Mouse (Mus musculus): Measurements from ENCODE around the gene Slc35b2. TPM values are rescaled to one million over a fixed set of nuclear protein-coding genes. Genes with fewer than 3 reads are reported as not detected.

Gene Slc35b2
- polyA plus RNA-seq, 1 experiment = 105 TPM

DNA sequence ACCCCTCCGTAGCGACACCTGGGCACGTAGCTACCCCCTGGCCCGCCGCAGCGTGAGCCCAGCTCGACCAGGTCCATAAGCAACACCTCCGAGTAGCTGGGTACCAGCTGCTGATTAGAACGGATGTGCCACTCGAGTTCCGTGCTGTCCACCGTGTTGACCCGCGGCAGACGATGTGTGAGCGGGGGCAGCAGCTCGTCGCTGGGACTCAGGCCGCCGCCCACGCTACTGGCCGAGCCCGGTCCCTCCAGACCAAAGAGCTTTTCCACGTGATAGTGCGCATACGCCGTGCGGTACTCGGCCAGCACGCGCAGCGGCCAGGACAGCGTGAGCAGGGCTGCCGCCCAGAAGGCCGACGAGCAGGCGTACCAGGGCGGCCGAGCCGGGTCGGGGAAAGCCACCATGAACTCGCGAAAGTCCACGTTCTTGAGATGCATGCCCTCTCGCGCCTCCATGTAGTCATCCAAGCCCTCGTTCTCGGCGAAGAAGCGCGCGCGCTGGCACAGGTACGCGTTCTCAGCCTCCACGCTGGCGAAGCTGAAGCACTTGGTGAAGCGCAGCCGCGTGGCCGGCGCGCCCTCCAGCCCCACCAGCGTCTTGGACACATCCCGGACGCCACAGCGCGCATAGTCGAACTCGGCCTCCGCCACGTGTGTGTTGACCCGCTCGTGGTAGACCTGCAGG, 18.3 kb upstream of the Slc35b2 start:
- DNase-seq (ENCODE audit: low read depth) = no peak

DNA sequence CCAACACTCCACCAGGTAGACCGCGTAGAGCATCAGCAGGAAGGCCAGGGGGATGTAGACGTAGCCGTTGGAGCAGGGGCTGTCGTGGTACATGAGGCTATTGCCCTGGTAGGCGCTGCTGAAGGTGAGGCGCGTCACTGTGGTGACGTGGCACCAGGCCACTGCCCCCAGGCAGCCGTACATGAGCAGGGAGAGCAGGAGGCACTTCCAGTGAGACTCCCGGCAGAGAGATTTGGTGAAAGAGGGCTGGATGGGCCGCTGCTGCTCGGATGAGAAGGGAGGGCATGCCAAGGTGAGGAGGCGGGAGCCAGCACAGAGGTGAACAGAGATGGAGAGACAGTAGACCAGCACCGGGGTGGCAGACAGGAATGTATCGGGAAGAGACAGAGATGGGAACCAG, 16.7 kb upstream of the Slc35b2 start:
- DNase-seq (ENCODE audit: low read depth) = no peak

DNA sequence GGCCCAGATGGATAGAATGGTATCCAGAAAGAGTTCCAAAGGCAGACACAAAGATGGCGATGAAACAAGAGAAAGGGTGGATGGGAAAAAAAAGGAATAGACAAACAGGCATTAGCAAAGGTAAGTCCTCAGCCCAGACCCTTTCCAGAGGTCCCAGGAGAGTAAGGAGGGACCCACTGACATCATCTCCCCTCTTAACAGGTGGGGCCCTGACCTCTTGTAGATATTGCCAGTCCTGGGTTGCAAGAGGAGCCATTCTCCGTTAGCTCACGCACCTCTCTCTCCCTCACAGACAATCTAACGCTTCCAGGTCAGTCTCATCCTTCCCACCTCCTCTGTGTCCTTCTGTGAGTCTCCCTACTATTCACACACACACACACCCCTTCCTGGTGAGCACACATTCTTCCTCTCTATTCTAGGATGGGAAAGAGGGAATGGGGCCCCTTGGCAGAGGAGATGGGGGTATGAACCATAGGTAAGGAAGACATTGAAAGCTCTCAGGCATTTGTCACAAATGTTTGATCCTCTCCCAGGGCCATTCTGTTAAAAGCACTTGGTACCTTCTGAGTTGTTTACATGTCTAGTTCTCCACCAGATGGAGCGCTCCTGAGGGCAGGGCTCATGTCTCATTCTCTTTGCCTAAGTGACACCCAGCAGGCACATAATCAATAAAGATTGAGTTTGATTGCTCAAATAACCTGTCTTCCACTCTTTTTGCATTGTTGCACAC, 16.0 kb upstream of the Slc35b2 start:
- no peak for DNase-seq (ENCODE audit: low read depth)

DNA sequence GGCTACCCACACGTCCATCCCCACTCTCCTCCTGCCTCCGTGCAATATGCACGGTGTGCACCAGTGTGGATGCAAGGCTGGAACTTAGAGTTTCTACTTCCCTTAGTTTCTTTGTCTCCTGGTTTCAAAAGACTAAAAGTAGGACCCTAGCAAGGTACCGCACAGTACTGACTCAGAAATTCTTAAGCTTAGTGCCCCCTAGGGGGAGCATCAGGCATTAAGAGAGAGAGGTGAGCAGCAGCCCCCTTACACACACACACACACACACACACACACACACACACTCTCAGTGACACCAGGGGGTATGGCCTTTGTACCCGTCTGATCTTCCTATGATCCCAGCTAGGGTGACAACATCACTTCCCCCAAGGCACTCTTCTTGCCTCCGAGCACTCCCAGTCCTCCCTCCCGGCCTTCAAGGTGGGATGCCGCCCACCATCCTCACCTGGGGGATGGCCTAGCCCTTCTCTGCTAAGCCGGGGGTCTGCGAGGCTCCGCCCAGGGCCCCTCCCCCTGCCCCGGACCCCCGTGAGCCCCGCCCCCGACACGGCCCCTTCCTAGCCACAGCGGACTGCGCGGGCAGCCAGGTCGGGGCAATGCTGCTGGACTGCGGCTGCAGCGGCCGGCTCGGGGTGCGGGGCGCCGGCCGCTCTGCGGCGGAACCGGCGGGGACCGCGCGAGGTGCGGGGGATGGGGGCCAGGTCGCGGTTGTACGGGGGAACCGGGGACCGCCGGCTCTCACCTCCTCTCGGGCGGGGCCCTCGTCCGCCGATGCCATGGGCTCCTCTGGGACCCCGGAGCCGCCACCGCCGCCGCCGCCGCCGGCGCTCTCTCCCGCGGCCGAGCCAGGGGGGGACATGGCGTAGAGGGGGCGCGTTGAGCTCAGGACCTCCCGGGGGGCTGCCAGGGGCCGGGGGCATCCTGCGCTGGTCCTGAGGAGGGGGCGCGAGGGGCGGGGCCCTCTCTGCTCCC, 14.8 kb upstream of the Slc35b2 start:
- no peak for DNase-seq (ENCODE audit: low read depth)

DNA sequence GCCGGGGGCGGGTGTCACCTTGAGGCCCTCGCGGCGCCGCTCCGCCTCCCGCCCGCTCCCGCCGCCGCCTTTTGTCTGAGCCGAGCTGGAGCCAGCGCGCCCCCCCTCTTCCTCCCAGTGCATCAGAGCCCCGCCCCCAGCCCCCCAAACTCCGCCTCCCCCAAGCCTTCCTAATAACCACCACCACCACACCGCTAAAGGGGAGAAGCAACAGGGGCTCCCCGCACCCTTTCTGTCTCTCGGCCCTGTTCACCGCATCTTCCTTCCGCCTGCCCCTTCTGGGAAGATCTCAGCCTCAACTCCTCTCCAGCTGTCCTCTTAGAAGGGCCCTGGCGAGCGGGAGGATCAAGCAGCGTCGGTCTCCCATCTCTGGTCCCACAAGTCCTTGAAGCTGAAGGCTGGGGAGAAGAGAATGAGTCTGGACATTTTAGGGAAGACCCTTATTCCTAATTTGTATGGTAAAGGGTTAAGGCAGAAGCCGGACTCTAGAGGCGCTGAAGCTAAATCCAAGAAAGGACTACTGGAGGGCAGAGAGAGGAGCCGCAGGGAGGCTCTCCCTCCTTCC, 14.0 kb upstream of the Slc35b2 start, which contains the start of gene Tmem151b:
TSS of gene Tmem151b (minus strand) at position 61 of the 565 bp plus-strand sequence.
- no peak for DNase-seq (ENCODE audit: low read depth)

DNA sequence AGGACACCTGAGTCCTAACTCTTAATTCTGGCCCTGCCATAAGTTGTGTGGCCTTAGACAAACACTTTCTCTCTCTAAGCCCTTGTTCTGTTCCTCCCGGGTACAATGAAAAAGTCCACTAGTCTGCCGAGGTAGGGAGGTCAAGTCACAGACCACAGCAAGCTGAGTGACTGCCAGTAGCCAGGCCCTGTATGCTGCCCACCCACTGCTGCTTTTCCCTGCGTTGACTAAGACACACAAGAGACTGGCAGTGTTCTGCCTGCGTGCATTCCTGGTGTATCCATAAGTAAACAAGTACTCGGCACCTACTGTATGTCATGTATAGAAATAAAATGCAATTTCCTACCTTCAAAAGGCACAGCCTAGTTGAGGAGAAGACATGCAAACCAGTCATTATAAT, 13.4 kb upstream of the Slc35b2 start:
- DNase-seq (ENCODE audit: low read depth) = no peak

DNA sequence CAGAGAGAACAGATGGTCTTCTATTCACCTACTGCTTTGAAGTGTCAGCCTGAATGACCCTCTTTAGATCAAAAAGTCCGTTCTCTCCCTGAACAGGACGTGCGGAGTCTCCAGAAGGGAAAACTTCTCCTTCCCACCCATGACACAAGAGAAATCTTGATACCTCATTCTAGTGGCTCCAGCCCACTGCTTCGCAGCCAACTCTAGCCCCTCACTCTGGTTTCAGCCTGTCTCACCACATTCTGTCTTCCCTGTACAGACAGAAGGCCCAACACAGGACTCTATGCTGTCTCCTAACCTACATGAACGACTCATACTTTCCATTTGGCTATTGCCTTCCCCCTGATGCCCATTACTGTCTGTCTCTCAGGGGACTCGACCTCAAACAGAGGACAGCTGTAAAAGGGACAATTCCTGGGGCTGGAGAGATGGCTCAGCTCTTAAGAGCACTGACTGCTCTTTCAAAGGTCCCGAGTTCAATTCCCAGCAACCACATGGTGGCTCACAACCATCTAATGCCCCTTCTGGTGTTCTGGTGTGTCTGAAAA, 12.4 kb upstream of the Slc35b2 start:
- no peak for DNase-seq (ENCODE audit: low read depth)

DNA sequence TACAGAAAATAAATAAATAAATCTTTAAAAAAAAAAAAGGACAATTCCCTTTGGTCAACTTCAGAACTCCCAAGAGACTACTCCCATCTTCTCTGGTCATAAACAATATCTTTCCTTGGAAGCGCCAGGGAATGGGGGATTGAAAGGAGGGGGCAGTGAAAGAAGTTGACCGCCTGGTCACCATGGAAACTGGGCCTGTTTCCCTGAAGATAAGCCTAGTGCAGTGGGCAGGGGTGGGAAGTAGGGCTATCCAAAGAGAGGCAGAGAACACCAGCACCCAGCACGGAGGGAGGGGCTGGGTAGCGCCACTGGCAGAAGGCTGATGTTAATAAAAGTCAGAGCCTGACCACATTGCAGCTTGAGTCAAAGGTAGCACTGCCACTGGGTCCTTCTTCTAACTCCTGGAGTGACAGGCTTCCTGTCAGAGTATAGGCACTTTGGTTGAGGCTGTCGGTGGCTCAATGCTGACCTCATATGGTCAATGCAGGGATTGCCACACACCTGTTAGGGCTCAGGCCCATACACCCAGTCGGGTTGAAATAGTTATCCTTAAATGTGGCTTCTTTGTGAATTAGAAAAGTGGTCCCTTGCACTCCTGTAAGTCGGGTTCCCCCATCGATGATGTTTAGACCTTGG, 11.7 kb upstream of the Slc35b2 start:
- no peak for DNase-seq (ENCODE audit: low read depth)

DNA sequence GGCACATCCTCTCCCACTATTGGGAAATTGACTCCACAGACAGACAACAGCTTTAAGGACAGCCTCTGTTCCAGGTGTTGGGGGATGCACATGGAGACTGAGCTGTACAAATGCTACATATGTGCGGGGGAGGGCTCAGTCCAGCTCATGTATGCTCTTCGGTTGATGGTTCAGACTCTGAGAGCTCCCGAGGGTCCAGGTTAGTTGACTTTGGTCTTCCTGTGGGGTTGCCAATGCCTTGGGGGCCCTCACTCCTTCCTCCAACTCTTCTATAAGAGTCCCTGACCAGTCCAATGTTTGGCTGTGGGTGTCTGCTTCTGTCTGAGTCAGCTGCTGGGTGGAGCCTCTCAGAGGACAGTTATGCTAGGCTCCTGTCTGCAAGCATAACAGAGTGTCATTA, 10.6 kb upstream of the Slc35b2 start:
- DNase-seq (ENCODE audit: low read depth) = no peak

DNA sequence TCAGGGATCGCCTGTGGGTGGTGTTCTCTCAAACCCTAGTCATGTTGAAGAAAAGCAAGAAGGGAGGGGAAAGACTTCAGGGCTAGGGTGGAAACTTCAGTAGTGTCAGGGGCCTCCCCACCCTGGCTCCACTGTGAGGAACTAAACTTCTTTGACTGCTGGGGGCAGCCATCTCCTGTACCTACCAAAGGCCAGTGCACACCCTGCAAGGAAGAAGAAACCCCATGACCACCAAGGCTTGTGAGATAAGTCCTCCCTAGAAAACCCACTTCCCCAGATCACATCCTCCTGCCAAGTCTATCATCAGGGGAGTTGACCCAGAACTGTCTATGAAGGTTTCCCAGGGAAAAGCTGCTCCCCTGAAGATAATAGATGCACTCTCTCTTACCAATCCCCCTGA, 9.3 kb upstream of the Slc35b2 start:
- DNase-seq (ENCODE audit: low read depth) = no peak

DNA sequence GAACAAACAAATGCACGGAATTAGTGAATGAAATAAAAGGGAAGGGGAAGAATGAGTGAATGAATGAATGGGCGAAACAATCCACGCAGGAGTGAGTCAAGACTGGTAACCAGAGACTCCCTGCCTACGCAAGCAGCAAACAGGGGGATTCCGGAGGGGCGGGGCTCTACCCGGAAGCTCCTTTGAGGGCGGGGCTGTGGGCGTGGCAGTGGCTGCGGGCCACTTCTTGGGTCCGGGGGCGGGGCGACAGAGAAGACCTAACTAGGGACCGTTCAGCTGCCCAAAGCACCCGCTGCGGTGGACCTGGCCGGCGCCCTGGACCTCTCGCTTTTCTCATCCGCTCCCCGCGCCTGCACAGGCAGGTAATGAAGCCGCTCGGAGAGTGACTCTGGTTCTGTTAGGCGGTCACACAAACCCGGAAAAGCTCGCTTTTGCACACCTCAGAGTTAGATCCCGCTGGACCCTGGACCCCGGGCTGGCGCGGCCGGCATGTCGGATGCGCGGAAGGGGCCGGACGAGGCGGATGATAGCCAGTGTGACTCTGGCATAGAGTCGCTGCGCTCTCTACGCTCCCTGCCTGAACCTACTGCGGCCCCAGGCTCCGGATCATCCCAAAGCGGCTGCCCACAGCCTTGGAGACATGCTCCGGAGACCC, 8.1 kb upstream of the Slc35b2 start, which contains the start of gene Nfkbie:
TSS of gene Nfkbie (plus strand) at position 252 of the 655 bp plus-strand sequence.
- DNase-seq (ENCODE audit: low read depth) = no peak

DNA sequence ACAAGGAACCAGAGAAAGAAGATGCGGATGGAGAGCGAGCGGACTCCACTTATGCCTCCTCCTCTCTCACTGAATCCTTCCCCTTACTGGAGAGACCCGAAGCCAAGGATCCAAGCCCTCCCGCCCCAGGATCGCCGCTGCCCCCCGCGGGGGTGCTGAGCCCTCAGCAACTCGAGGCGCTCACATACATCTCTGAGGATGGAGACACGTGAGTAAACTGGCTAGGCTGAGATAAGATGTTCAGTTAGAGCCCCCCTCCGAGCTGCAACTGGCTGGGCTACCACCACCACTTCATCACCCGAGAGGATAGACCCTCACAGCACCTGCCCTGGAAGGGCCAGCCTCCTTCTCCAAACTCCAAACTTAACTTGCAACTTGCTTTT, 7.6 kb upstream of the Slc35b2 start:
- DNase-seq (ENCODE audit: low read depth) = no peak

DNA sequence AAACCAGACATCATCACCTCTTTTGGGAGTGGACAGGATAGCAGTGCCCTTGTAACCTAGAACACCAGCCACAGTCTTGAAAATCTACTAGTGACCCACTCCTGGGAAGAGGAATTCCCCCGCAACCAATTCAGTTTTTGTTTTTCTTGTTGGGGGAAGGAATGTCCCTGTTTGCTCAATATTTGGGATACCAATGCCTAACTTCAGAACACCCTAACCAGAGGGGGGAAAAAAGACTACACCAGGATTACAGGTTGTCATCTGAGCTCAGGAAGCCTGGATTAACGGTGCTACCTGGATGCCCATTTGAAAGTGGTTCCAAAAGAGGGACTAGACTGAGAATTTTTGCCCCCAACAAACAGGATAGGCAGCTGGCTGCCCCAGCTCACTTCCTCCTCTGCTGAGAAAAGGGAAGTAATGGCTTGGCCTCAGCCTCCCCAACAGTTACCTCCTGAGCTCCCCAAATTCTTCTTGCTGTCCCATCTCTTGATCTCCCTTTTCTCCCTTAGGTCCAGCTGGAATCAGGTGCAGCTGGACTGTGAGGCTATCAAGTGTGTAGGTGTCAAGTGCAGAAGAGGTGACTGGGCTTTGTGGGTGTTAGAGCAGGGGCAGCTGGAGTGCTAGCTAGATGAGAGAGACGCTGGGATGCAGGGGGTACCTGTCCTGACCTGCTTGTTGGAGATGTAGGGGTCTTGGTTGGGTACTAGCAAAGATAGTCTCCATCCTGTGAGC, 7.0 kb upstream of the Slc35b2 start:
- no peak for DNase-seq (ENCODE audit: low read depth)

DNA sequence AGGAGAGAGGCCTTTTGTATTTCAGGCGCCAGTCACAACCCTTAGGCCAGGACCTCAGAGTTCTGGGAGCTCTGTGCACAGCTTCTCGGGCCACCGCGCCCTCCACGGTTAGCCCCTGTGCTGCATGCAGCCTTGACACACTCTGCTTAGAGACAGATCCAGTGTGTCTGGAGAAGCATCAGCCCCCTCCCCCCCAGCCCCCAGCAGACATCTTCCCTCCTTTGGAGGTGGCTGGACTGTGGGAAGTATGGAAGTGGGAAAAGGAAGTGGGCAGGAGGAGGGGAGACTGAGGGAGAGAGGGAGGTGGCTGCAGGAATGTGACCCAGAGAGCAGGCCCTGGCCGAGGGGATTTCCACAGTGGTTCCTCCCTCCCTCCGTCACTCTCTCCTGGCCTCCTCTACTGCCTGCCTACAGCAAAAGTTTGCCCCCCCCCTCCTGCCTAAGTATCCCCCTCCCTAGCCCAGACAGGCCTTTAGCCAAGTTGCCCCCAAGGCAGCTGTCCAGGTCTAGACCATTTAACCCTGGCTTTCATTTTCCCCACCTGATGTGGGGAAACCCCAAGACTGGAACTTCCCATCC, 6.3 kb upstream of the Slc35b2 start:
- DNase-seq (ENCODE audit: low read depth) = no peak

DNA sequence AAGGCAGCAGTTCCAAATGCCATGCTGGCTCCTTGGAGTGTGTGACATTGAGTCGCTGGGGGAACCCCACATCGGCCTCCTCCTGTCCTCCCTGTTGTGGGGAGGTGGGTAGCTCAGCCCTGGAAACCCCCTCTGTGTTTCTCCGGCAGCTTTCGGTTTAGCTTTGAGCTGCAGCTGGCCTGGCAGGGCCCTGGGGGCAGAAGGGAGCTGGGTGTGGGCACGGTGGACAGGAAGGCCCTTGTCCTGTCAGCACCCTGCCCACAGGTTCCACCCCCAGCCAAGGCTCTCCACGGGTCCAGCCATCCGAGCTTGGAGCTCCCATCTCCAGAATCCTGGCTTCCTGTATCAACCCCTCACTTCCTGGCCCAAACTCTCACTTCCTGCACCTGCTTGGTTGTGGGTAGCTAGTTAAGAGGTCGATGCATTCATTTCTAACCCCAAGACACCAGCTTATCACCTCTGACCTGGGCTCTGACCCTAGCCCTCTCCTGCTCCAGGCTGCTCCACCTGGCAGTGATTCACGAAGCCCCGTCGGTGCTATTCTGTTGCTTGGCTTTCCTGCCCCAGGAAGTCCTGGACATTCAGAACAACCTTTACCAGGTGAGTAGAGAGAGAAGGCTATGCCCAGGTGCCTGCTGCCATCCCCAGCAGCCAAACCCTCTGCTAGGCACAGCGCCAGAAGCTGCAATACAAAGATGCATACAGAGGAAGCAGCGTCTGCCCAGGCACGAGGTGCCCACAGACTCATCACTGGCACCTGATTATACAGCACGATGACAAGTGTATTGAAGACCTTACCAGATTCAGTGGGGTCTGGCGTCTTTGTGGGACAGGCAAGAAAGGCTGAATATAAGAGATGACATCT, 5.4 kb upstream of the Slc35b2 start:
- no peak for DNase-seq (ENCODE audit: low read depth)

DNA sequence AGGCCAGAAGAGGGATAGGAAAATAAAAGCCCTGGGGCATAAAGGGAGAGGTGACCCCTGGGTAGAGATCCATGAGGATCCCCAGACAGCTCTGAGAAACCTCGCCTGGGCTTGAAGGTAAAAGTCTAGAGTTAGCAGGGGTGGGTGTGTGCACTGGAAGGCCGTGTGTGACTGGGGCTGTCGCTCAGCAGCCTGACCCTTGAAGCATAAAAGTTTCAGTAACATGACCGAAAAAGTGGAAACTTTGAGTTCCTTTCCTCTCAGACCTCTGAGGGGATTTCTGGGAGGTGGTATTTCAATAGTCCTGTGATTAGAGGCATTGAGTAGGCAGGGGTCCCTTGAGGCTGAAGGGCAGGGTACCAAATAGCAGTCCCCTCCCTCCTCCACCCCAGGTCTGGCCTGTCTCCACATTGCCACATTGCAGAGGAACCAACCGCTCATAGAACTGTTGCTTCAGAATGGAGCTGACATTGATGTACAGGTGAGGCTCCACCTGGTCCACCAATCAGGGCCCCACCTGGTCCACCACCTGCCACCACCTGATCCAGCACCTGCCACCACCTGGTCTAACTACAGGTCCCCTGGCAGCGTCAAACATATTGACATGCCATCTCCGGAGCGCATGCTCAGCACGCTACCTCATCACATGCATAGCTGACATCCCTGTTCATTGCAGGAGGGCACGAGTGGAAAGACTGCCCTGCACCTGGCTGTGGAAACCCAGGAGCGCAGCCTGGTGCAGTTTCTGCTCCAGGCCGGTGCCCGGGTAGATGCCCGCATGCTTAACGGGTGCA, 3.7 kb upstream of the Slc35b2 start:
- no peak for DNase-seq (ENCODE audit: low read depth)

DNA sequence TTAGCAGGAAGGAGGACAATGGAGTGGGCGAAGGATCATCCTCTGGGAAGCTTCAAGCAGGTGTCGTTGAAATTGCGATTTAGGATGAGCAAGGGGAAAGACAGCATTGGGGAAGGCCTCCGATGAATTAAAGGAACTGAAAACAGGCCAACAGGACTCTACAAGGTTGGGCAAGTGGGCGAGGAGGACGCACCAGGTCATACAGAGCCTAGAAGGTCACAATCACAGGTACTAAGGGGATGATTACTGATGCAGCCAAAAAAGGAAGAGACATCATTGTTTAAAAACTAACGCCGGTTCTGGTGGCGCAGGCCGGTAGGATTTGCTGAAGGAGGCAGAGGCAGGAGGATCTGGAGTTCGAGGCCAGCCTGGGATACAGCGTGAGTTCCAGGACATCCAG, 458 bp upstream of the Slc35b2 start:
- no peak for DNase-seq (ENCODE audit: low read depth)
